Mouse (Mus musculus) left cerebral cortex, adult 11 months (tissue): ENCODE results near the gene Fmo2.

ENCODE experiments used
- DNase-seq: peaks from one replicate; pipeline ENCODE4 v3.0.0; 2022; ENCODE audit warnings: low spot score

Fmo2 gene

GRCm38 (mm10) chr1:162853812-162854482, 44.6 kb downstream of the Fmo2 start:
- DNase-seq: no peak

GRCm38 (mm10) chr1:162847554-162847953, 51.0 kb downstream of the Fmo2 start:
- DNase-seq: no peak

- DNase-seq: no peak
Measured at GRCm38 (mm10) chr1:162840211-162840610, 58.3 kb downstream of the Fmo2 start.

GRCm38 (mm10) chr1:162838976-162839375, 59.5 kb downstream of the Fmo2 start:
- DNase-seq: no peak

GRCm38 (mm10) chr1:162834342-162834741, 64.2 kb downstream of the Fmo2 start:
- DNase-seq: no peak

DNA sequence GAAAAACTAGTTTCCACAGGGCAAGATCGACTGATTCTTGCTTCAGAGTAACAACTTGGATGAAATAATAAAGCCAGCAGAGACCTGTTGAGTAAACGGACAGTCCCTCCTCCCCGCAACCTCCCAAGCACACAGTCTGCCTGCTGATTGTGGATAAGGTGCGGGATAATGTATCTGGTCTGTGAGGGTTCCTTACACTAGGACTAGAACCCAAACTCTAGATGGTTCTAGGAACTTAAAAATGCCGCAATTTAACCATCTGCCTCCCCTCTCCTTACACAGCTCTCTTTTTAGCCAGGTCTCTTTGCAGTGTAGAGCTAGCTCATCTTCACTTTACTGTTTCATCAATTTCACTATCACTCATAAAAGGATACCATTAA, 66.0 kb downstream of the Fmo2 start:
- no peak for DNase-seq

GRCm38 (mm10) chr1:162831838-162832573, 66.5 kb downstream of the Fmo2 start:
- DNase-seq: no peak
